Mouse (Mus musculus) stomach, embryonic 14.5 days (tissue): ENCODE data around the gene Ptprk. TPM values are rescaled to one million over a fixed set of nuclear protein-coding genes. Genes with fewer than 3 reads are reported as not detected.

Experiments used
- ATAC-seq: fragments of 200-750 bp; cut with Nextera tagmentation; 2 replicates; pipeline ENCODE4 v1.8.0; 2017; ENCODE audit warnings: low read depth, moderate TSS enrichment; ENCODE audit not compliant: insufficient number of reproducible peaks, insufficient read depth, low FRiP score
- H3K27ac ChIP-seq: fragments of 300-500 bp; sonication (generic); 2 replicates; pipeline ENCODE4 v1.5.1; 2014; ENCODE audit warnings: mild to moderate bottlenecking, low read length, moderate library complexity, mixed read lengths
- H3K27me3 ChIP-seq: fragments of 300-500 bp; sonication (generic); 2 replicates; pipeline ENCODE4 v1.6.1; 2014; ENCODE audit warnings: low read length, control low read depth, mixed read lengths; ENCODE audit not compliant: control insufficient read depth, insufficient read depth
- H3K36me3 ChIP-seq: fragments of 300-500 bp; sonication (generic); 2 replicates; pipeline ENCODE4 v1.6.1; 2014; ENCODE audit warnings: mild to moderate bottlenecking, control low read depth, low read length, moderate library complexity, mixed read lengths; ENCODE audit not compliant: control insufficient read depth, insufficient read depth
- H3K4me1 ChIP-seq: fragments of 300-500 bp; sonication (generic); 2 replicates; pipeline ENCODE4 v1.6.1; 2014; ENCODE audit warnings: low read length, control low read depth, mixed read lengths; ENCODE audit not compliant: control insufficient read depth, insufficient read depth
- H3K4me2 ChIP-seq: fragments of 300-500 bp; sonication (generic); replicated peaks from 2 replicates; pipeline ENCODE4 v1.6.1; 2014; ENCODE audit warnings: low read depth, low read length, control low read depth
- H3K4me3 ChIP-seq: fragments of 300-500 bp; sonication (generic); 2 replicates; pipeline ENCODE4 v1.5.1; 2014; ENCODE audit warnings: low read depth, low read length, control low read depth
- H3K9ac ChIP-seq: fragments of 300-500 bp; sonication (generic); replicated peaks from 2 replicates; pipeline ENCODE4 v1.6.1; 2014; ENCODE audit warnings: low read depth, mild to moderate bottlenecking, control low read depth, low read length, moderate library complexity, mixed read lengths
- H3K9me3 ChIP-seq: fragments of 300-500 bp; sonication (generic); 2 replicates; pipeline ENCODE4 v1.6.1; 2016; ENCODE audit warnings: low read depth, low read length, control low read depth; ENCODE audit not compliant: control insufficient read depth
- WGBS: fragments of 180-500 bp; shearing (Covaris S2); extraction: QIAGEN DNeasy Blood & Tissue Kit; methylation state at CpG from one replicate; pipeline ENCODE4 v1.1.7; 2014; 5-methylcytosine and 5-hydroxymethylcytosine counted together
- polyA plus RNA-seq: library from polyadenylated mRNA; unstranded; fragments of >200 nt; fragmentation: Nextera tagmentation; extraction: Ambion mirVana; gene quantifications from 2 replicates; pipeline ENCODE4 v1.2.1, GENCODE M21; 2014

Ptprk gene
- polyA plus RNA-seq, 1 experiment from 2014 or later = 67.4 TPM

- H3K4me3 ChIP-seq = no peak overlapping the region
- H3K36me3 ChIP-seq = no peaks in the 10 kb centered on the region
- no peaks in the 10 kb centered on the region for H3K9me3 ChIP-seq
- no peak overlapping the region for H3K4me2 ChIP-seq
- no peak overlapping the region for H3K27ac ChIP-seq
- no peaks in the 10 kb centered on the region for H3K4me1 ChIP-seq
- ATAC-seq = no peak
- no peaks in the 10 kb centered on the region for H3K27me3 ChIP-seq
- no peak overlapping the region for H3K9ac ChIP-seq
- WGBS = 84% methylated on average over 4 of the region's 4 CpGs
These were observed 174.4 kb downstream of the Ptprk start for GRCm38 (mm10) chr10:28249047-28249446.

DNA sequence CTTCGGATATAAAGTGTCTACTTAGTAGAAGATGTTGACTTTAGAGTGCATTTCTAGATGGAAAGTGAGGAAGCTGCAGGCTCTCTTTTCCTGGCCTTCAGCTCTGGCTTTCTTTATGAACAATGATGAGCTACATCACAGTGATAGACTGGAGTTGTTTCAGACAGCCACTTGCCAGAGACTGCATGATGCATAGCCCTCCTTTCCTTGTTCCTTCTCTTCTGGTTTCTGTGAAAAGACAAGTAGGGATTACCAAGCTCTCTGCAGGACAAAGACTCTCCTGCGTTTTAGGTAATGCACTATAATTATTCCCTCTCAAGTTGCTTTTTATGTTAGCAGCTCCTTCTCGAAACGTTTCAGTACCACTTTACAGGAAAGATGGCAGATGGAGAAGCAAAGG lies 176.8 kb downstream of the Ptprk start:
- Histone ChIP-seq H3K27ac (no peak overlapping the region), H3K9me3 (no peaks in the 10 kb centered on the region), H3K4me3 (no peak overlapping the region), H3K4me1 (no peaks in the 10 kb centered on the region), H3K36me3 (no peaks in the 10 kb centered on the region), H3K9ac (no peak overlapping the region), H3K4me2 (no peak overlapping the region), H3K27me3 (no peaks in the 10 kb centered on the region)
- ATAC-seq = no peak
- 61% methylated on average over 4 of the region's 4 CpGs for WGBS

DNA sequence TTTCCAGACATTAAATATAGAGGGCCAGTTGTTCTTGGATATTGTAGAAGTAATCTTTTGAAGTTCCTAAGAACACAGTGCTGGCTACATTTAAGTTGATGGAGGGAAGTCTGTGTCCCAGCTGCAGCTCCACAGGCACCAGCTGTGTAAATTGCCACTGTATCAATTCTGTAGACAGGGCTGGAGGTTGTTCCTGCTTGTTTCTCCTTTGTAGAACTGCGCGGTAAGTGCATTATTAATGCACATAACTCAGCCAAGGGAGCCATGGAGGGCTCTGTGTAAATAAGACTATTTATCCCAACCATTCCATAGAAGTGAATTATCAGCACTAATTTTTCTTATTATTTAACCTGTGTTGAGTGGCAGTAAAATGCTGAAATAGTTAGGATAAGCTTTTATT lies 186.0 kb downstream of the Ptprk start:
- Histone ChIP-seq H3K4me2 (no peak overlapping the region), H3K9me3 (no peaks in the 10 kb centered on the region), H3K9ac (no peak overlapping the region), H3K4me3 (no peak overlapping the region), H3K27ac (no peak overlapping the region), H3K4me1 (no peaks in the 10 kb centered on the region), H3K36me3 (no peaks in the 10 kb centered on the region), H3K27me3 (no peaks in the 10 kb centered on the region)
- ATAC-seq = no peak
- 71% methylated on average over 2 of the region's 2 CpGs for WGBS

- no peaks in the 10 kb centered on the region for H3K4me1 ChIP-seq
These were observed 187.5 kb downstream of the Ptprk start for GRCm38 (mm10) chr10:28262159-28262558.

GRCm38 (mm10) chr10:28263546-28263945 lies 188.9 kb downstream of the Ptprk start:
- no peak for ATAC-seq
- no peaks in the 10 kb centered on the region for H3K4me1 ChIP-seq
- no peak overlapping the region for H3K9ac ChIP-seq
- WGBS = 96% methylated on average over 2 of the region's 2 CpGs
- H3K4me2 ChIP-seq = no peak overlapping the region
- no peak overlapping the region for H3K4me3 ChIP-seq
- H3K27me3 ChIP-seq = no peaks in the 10 kb centered on the region
- peaks cover 3% of the 10 kb centered on the region for H3K36me3 ChIP-seq
- H3K9me3 ChIP-seq = no peaks in the 10 kb centered on the region
- H3K27ac ChIP-seq = no peak overlapping the region

More at GRCm38 (mm10) chr10:28262159-28262558, 187.5 kb downstream of the Ptprk start:
- Histone ChIP-seq H3K36me3 (peaks cover 3% of the 10 kb centered on the region), H3K27ac (no peak overlapping the region), H3K27me3 (no peaks in the 10 kb centered on the region), H3K9ac (no peak overlapping the region), H3K9me3 (no peaks in the 10 kb centered on the region), H3K4me2 (no peak overlapping the region), H3K4me3 (no peak overlapping the region)
- WGBS = 81% methylated on average over 3 of the region's 3 CpGs
- ATAC-seq = no peak

GRCm38 (mm10) chr10:28270273-28270672 lies 195.7 kb downstream of the Ptprk start:
- Histone ChIP-seq H3K4me2 (no peak overlapping the region), H3K27me3 (no peaks in the 10 kb centered on the region), H3K9me3 (no peaks in the 10 kb centered on the region), H3K36me3 (peaks cover 3% of the 10 kb centered on the region), H3K27ac (no peak overlapping the region), H3K9ac (no peak overlapping the region), H3K4me3 (no peak overlapping the region), H3K4me1 (no peaks in the 10 kb centered on the region)
- ATAC-seq = no peak
- 74% methylated on average over 4 of the region's 4 CpGs for WGBS

GRCm38 (mm10) chr10:28271729-28272606 lies 197.3 kb downstream of the Ptprk start:
- 71% methylated on average over 8 of the region's 8 CpGs for WGBS
- Histone ChIP-seq H3K4me1 (no peaks in the 10 kb centered on the region), H3K4me2 (no peak overlapping the region), H3K4me3 (no peak overlapping the region), H3K27ac (no peak overlapping the region), H3K9ac (no peak overlapping the region), H3K27me3 (no peaks in the 10 kb centered on the region), H3K36me3 (no peaks in the 10 kb centered on the region), H3K9me3 (no peaks in the 10 kb centered on the region)
- no peak for ATAC-seq

- Histone ChIP-seq H3K27ac (no peak overlapping the region), H3K9me3 (no peaks in the 10 kb centered on the region), H3K9ac (no peak overlapping the region), H3K4me2 (no peak overlapping the region), H3K27me3 (no peaks in the 10 kb centered on the region), H3K4me3 (no peak overlapping the region), H3K4me1 (no peaks in the 10 kb centered on the region), H3K36me3 (no peaks in the 10 kb centered on the region)
- no peak for ATAC-seq
- 94% methylated on average over 2 of the region's 2 CpGs for WGBS
These were observed 204.1 kb downstream of the Ptprk start for GRCm38 (mm10) chr10:28278757-28279156.

DNA sequence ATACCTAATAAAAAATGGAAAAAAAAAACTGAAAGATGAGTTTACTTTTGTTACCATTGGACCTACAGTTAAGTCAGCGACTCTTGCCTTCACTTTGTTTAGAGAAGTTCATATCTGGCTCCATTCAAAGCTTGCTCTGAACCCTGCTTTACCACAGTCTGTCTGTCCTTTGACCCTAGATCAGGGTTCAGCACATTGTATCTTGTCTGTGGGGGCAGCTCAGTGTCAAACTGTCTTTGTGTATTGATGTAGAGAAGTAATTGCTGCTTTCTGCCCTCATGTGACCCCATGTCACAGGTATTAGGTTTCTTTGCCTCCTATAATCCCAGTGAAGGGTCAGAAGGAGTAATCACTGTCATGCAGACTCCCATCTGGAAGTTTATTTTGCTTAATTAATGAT lies 222.9 kb downstream of the Ptprk start:
- Histone ChIP-seq H3K36me3 (no peaks in the 10 kb centered on the region), H3K4me3 (no peak overlapping the region), H3K27ac (no peak overlapping the region), H3K4me1 (0 out of 2 replicates have a peak, but pooled peaks cover 3% of the 10 kb centered on the region), H3K4me2 (no peak overlapping the region), H3K9ac (no peak overlapping the region), H3K27me3 (no peaks in the 10 kb centered on the region), H3K9me3 (no peaks in the 10 kb centered on the region)
- ATAC-seq = no peak
- 27% methylated on average over 1 of the region's 1 CpGs for WGBS
